Mouse (Mus musculus): ENCODE measurements at regions not wholly inside any gene's neighbourhood (a gene's known extent, or its start where the extent isn't known, plus 50 kb on each side); places are given as distances from the start of the nearest gene placed in this dataset.
A peak's percentile ranks its signal among the peaks of the same experiment; 100 is the strongest.

DNA sequence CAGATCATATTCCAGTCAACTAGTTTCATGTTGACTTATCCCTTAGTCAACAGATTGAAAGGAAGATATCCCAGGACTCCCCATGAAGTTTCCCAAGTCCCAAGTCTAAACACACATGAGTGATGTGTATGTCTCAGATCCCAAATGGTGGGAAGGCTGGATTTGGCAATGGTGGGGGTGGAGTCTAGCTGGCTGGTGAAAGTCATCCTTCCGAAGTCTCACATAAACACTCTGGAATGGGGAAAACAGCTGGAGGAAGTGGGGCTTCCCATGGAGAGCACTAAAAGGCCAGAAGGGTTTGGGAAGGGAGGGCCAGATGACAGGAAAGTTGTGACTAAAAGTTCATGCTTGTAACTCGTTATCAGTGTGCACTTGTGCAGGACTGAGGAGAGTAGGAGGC is 628.8 kb upstream of the Id2 start:
- no peaks in the 10 kb centered on the region for H3K9me3 ChIP-seq (ENCODE audit: low read length)
- H3K9ac ChIP-seq (replicated peaks; ENCODE audit: low read length): no peak overlapping the region
- DNase-seq (ENCODE audit: low spot score) (no peak), ATAC-seq (no peak)
- no peak for TF ChIP-seq CTCF (IDR thresholded peaks at IDR 0.05; ENCODE audit: low read depth)
- WGBS: 66% methylated on average over 2 of the region's 2 CpGs
- H3K27ac ChIP-seq: no peak overlapping the region
- H3K36me3 ChIP-seq (ENCODE audit: insufficient read depth, low read length): no peaks in the 10 kb centered on the region
- H3K4me3 ChIP-seq (ENCODE audit: low read length): no peak overlapping the region
- no peaks in the 10 kb centered on the region for H3K4me1 ChIP-seq (ENCODE audit: insufficient read depth, low read length)
- no peaks in the 10 kb centered on the region for H3K27me3 ChIP-seq (ENCODE audit: insufficient read depth, low read length)
- no peak overlapping the region for H3K4me2 ChIP-seq (ENCODE audit: low read depth, low read length)

- TF ChIP-seq CTCF (IDR thresholded peaks at IDR 0.05; ENCODE audit: low read depth): no peak
- Histone ChIP-seq H3K9ac (replicated peaks; ENCODE audit: low read length) (no peak overlapping the region), H3K4me1 (ENCODE audit: insufficient read depth, low read length) (no peaks in the 10 kb centered on the region), H3K27ac (no peak overlapping the region), H3K4me2 (ENCODE audit: low read depth, low read length) (no peak overlapping the region), H3K4me3 (ENCODE audit: low read length) (no peak overlapping the region), H3K9me3 (ENCODE audit: low read length) (no peaks in the 10 kb centered on the region), H3K27me3 (ENCODE audit: insufficient read depth, low read length) (no peaks in the 10 kb centered on the region), H3K36me3 (ENCODE audit: insufficient read depth, low read length) (no peaks in the 10 kb centered on the region)
- DNase-seq (ENCODE audit: low spot score) (no peak), ATAC-seq (no peak)
- 96% methylated on average over 1 of the region's 1 CpGs for WGBS
These were observed 614.2 kb upstream of the Id2 start for GRCm38 (mm10) chr12:25711186-25711585.

- no peak overlapping the region for H3K9ac ChIP-seq (replicated peaks; ENCODE audit: low read length)
- H3K27me3 ChIP-seq (ENCODE audit: insufficient read depth, low read length): no peaks in the 10 kb centered on the region
- H3K4me1 ChIP-seq (ENCODE audit: insufficient read depth, low read length): peaks cover 11% of the 10 kb centered on the region; the same call in 1 of the 2 replicates
- peak overlapping the region; percentile 3; the same call in 1 of the 2 replicates for H3K4me3 ChIP-seq (ENCODE audit: low read length)
- no peaks in the 10 kb centered on the region for H3K36me3 ChIP-seq (ENCODE audit: insufficient read depth, low read length)
- 13% methylated on average over 6 of the region's 6 CpGs for WGBS
- H3K27ac ChIP-seq: no peak overlapping the region
- DNase-seq (ENCODE audit: low spot score) (peak; percentile 20), ATAC-seq (no peak)
- no peaks in the 10 kb centered on the region for H3K9me3 ChIP-seq (ENCODE audit: low read length)
- no peak for TF ChIP-seq CTCF (IDR thresholded peaks at IDR 0.05; ENCODE audit: low read depth)
- H3K4me2 ChIP-seq (ENCODE audit: low read depth, low read length): peak overlapping the region; percentile 47
These were observed 606.1 kb upstream of the Id2 start for GRCm38 (mm10) chr12:25703023-25703400.

DNA sequence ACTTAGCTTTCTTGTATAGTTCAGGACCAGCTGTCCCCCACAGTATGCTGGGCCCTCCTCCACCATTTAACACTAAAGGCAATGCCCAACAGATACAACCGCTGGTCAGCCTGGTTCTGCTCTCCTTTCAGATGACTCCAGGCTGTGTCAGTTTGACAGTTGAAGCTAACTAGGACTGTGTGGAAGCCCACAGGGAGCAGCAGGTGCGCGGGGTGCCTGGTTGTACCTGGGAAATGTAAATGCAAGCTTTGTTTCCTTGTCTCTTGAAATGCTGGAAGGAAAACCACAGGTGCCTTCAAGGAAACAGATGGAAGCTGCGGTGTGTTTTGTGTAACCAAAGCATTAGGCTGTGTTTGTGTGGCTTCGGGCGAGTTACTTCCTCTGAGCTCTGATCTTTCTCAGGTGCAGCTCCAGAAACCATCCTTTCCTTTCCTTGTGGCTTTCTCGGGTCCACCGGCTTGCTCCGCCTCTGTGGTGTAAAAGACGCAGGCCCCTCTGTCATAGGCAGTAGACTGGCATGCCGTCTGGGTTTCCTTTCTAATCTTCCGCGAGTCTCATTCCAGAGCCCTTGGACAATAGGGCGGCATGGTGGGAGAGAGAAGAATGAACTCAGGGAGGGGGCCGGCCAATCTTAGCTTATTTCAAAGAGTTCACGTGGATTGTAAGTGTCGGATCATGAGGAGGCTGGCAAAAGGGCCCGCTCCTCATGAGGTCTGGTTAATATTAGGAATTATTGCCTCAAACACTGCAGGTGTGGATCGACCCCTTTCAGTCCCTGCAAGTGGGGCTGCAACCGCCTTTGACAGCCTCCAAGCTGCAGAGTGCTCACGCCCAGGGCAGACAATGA is 605.5 kb upstream of the Id2 start:
- TF ChIP-seq CTCF (IDR thresholded peaks at IDR 0.05; ENCODE audit: low read depth): no peak
- ATAC-seq (0 out of 2 replicates have a peak, but pooled peaks have one; percentile 51), DNase-seq (ENCODE audit: low spot score) (peak; percentile 23)
- H3K4me1 ChIP-seq (ENCODE audit: insufficient read depth, low read length): peaks cover 11% of the 10 kb centered on the region; the same call in 1 of the 2 replicates
- peak overlapping the region; percentile 47 for H3K4me2 ChIP-seq (ENCODE audit: low read depth, low read length)
- no peak overlapping the region for H3K27ac ChIP-seq
- H3K27me3 ChIP-seq (ENCODE audit: insufficient read depth, low read length): no peaks in the 10 kb centered on the region
- WGBS: 9% methylated on average over 21 of the region's 21 CpGs
- no peak overlapping the region for H3K9ac ChIP-seq (replicated peaks; ENCODE audit: low read length)
- H3K9me3 ChIP-seq (ENCODE audit: low read length): no peaks in the 10 kb centered on the region
- no peaks in the 10 kb centered on the region for H3K36me3 ChIP-seq (ENCODE audit: insufficient read depth, low read length)
- peak overlapping the region; percentile 3; the same call in 1 of the 2 replicates for H3K4me3 ChIP-seq (ENCODE audit: low read length)

DNA sequence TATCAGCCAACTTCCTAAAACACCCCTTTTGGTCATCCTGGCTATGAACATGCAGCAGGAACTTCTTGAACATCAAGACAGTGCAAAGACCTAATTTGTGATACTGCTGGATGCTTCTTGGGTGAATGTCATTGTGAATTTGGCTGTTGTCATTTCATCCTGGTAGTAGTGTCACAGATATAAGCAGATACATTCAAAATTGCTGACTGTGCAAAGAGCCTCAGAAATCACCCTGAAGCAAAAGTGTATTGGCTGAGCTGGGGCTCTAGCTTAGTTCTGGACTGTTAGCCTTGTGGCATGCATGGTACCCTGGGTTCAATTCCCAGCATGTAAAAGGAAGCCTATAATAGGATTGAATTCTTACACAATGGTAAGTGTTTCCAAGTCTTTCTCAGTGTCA is 590.1 kb upstream of the Id2 start:
- TF ChIP-seq CTCF (IDR thresholded peaks at IDR 0.05; ENCODE audit: low read depth): no peak
- DNase-seq (ENCODE audit: low spot score): no peak
- H3K4me1 ChIP-seq (ENCODE audit: insufficient read depth, low read length): no peaks in the 10 kb centered on the region
- H3K4me2 ChIP-seq (ENCODE audit: low read depth, low read length): no peak overlapping the region
- no peak for ATAC-seq
- H3K4me3 ChIP-seq (ENCODE audit: low read length): no peak overlapping the region
- H3K27ac ChIP-seq: no peak overlapping the region
- no peak overlapping the region for H3K9ac ChIP-seq (replicated peaks; ENCODE audit: low read length)
- H3K27me3 ChIP-seq (ENCODE audit: insufficient read depth, low read length): no peaks in the 10 kb centered on the region
- no peaks in the 10 kb centered on the region for H3K9me3 ChIP-seq (ENCODE audit: low read length)
- no peaks in the 10 kb centered on the region for H3K36me3 ChIP-seq (ENCODE audit: insufficient read depth, low read length)

GRCm38 (mm10) chr12:25676631-25677030 is 579.7 kb upstream of the Id2 start:
- no peak for ATAC-seq
- no peak for TF ChIP-seq CTCF (IDR thresholded peaks at IDR 0.05; ENCODE audit: low read depth)

DNA sequence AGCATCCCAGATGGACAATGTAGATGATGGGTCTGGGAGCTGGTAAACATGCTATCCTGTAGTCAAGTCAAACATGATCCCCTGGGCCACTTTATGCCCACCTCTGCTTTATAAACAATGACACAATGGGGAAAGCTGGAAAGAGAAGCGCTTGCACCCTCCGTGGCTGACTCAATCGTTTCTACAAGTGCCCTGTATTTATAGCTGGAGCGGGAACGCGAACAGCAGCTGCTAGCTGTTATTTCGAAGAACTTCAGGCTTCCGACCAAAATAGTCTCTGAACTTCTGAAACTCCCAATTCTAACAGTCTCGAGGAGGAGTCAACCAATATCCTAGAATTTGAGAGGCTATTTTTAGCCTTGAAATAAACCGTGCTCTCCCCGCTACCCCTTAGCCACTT is 571.4 kb upstream of the Id2 start:
- H3K4me3 ChIP-seq (ENCODE audit: low read length): no peak overlapping the region
- DNase-seq (ENCODE audit: low spot score) (no peak), ATAC-seq (no peak)
- H3K36me3 ChIP-seq (ENCODE audit: insufficient read depth, low read length): no peaks in the 10 kb centered on the region
- TF ChIP-seq CTCF (IDR thresholded peaks at IDR 0.05; ENCODE audit: low read depth): no peak
- H3K27ac ChIP-seq: no peak overlapping the region
- WGBS: 92% methylated on average over 11 of the region's 11 CpGs
- H3K4me1 ChIP-seq (ENCODE audit: insufficient read depth, low read length): no peaks in the 10 kb centered on the region
- no peaks in the 10 kb centered on the region for H3K9me3 ChIP-seq (ENCODE audit: low read length)
- H3K27me3 ChIP-seq (ENCODE audit: insufficient read depth, low read length): no peaks in the 10 kb centered on the region
- H3K4me2 ChIP-seq (ENCODE audit: low read depth, low read length): no peak overlapping the region
- H3K9ac ChIP-seq (replicated peaks; ENCODE audit: low read length): no peak overlapping the region

More at GRCm38 (mm10) chr12:25676631-25677030, 579.7 kb upstream of the Id2 start:
- no peaks in the 10 kb centered on the region for H3K27me3 ChIP-seq (ENCODE audit: insufficient read depth, low read length)
- DNase-seq (ENCODE audit: low spot score): no peak
- H3K9ac ChIP-seq (replicated peaks; ENCODE audit: low read length): no peak overlapping the region
- H3K36me3 ChIP-seq (ENCODE audit: insufficient read depth, low read length): no peaks in the 10 kb centered on the region
- no peaks in the 10 kb centered on the region for H3K9me3 ChIP-seq (ENCODE audit: low read length)
- H3K4me1 ChIP-seq (ENCODE audit: insufficient read depth, low read length): no peaks in the 10 kb centered on the region
- no peak overlapping the region for H3K4me2 ChIP-seq (ENCODE audit: low read depth, low read length)
- H3K4me3 ChIP-seq (ENCODE audit: low read length): no peak overlapping the region
- WGBS: 87% methylated on average over 11 of the region's 11 CpGs
- no peak overlapping the region for H3K27ac ChIP-seq
